Mouse (Mus musculus) embryonic facial prominence, embryonic 10.5 days (tissue): Measurements from ENCODE around the gene Tnrc6b. TPM values are rescaled to one million over a fixed set of nuclear protein-coding genes. Genes with fewer than 3 reads are reported as not detected.

ENCODE experiments used
- DNase-seq: peaks from one replicate; pipeline ENCODE4 v3.0.0-alpha.2; 2017; ENCODE audit warnings: low spot score
- H3K27ac ChIP-seq: fragments of 300-500 bp; sonication (generic); replicated peaks from 2 replicates; pipeline ENCODE4 v1.5.1; 2016; ENCODE audit warnings: mild to moderate bottlenecking
- H3K27me3 ChIP-seq: fragments of 300-500 bp; sonication (generic); replicated peaks from 2 replicates; pipeline ENCODE4 v1.6.1; 2016; ENCODE audit warnings: low read depth, mild to moderate bottlenecking; ENCODE audit not compliant: poor library complexity, severe bottlenecking
- H3K36me3 ChIP-seq: fragments of 300-500 bp; sonication (generic); replicated peaks from 2 replicates; pipeline ENCODE4 v1.6.1; 2016; ENCODE audit warnings: mild to moderate bottlenecking, moderate library complexity
- H3K4me1 ChIP-seq: fragments of 300-500 bp; sonication (generic); 2 replicates; pipeline ENCODE4 v1.6.1; 2016
- H3K4me3 ChIP-seq: fragments of 300-500 bp; sonication (generic); 2 replicates; pipeline ENCODE4 v1.5.1; 2016; ENCODE audit warnings: mild to moderate bottlenecking, moderate library complexity
- H3K9me3 ChIP-seq: fragments of 300-500 bp; sonication (generic); 2 replicates; pipeline ENCODE4 v1.6.1; 2016; ENCODE audit warnings: mild to moderate bottlenecking
- whole genome bisulfite sequencing: fragments of 180-500 bp; shearing (Covaris S2); methylation state at CpG from one replicate; pipeline ENCODE4 v1.1.7; 2016; 5-methylcytosine and 5-hydroxymethylcytosine counted together
- polyA plus RNA-seq: library from polyadenylated mRNA; unstranded; fragments of >200 nt; fragmentation: Nextera tagmentation; extraction: Ambion mirVana; gene quantifications from 2 replicates; pipeline ENCODE4 v1.2.1, GENCODE M21; 2016

The Tnrc6b gene
- polyA plus RNA-seq, 1 experiment from 2014 or later = 46.9 TPM

- Histone ChIP-seq H3K4me3 (peak overlapping the region; percentile 48), H3K9me3 (no peaks in the 10 kb centered on the region), H3K27ac (peak overlapping the region; percentile 72; the same call in 1 of the 2 replicates), H3K27me3 (no peaks in the 10 kb centered on the region), H3K36me3 (no peaks in the 10 kb centered on the region), H3K4me1 (peaks cover 22% of the 10 kb centered on the region)
- WGBS = 31% methylated on average over 18 of the region's 18 CpGs
- peak; percentile 87 for DNase-seq
Measured at GRCm38 (mm10) chr15:80705828-80706549, 5.1 kb upstream of the Tnrc6b start.

- DNase-seq = no peak
- H3K27ac ChIP-seq = peak overlapping the region; percentile 72; the same call in 1 of the 2 replicates
- peaks cover 22% of the 10 kb centered on the region for H3K4me1 ChIP-seq
- WGBS = 31% methylated on average over 11 of the region's 11 CpGs
- no peaks in the 10 kb centered on the region for H3K27me3 ChIP-seq
- no peaks in the 10 kb centered on the region for H3K36me3 ChIP-seq
- no peaks in the 10 kb centered on the region for H3K9me3 ChIP-seq
- H3K4me3 ChIP-seq = peak overlapping the region; percentile 48
Measured at GRCm38 (mm10) chr15:80706596-80706995, 4.5 kb upstream of the Tnrc6b start.

- Histone ChIP-seq H3K27me3 (no peaks in the 10 kb centered on the region), H3K4me1 (peaks cover 27% of the 10 kb centered on the region), H3K4me3 (no peak overlapping the region), H3K9me3 (no peaks in the 10 kb centered on the region), H3K36me3 (no peaks in the 10 kb centered on the region), H3K27ac (no peak overlapping the region)
- WGBS = 86% methylated on average over 8 of the region's 8 CpGs
- no peak for DNase-seq
Measured at GRCm38 (mm10) chr15:80707088-80707487, 4.0 kb upstream of the Tnrc6b start.

- no peak for DNase-seq
- 67% methylated on average over 6 of the region's 6 CpGs for WGBS
- no peaks in the 10 kb centered on the region for H3K9me3 ChIP-seq
Measured at GRCm38 (mm10) chr15:80709593-80709992, 1.5 kb upstream of the Tnrc6b start.

GRCm38 (mm10) chr15:80710257-80710607 lies 881 bp upstream of the Tnrc6b start:
- Histone ChIP-seq H3K9me3 (no peaks in the 10 kb centered on the region), H3K27ac (peak overlapping the region; percentile 89), H3K36me3 (no peaks in the 10 kb centered on the region), H3K27me3 (no peaks in the 10 kb centered on the region), H3K4me1 (peaks cover 27% of the 10 kb centered on the region), H3K4me3 (peak overlapping the region; percentile 96)
- DNase-seq = no peak
- 15% methylated on average over 5 of the region's 5 CpGs for whole genome bisulfite sequencing

More at GRCm38 (mm10) chr15:80709593-80709992, 1.5 kb upstream of the Tnrc6b start:
- Histone ChIP-seq H3K27ac (no peak overlapping the region), H3K4me3 (no peak overlapping the region), H3K36me3 (no peaks in the 10 kb centered on the region), H3K4me1 (peaks cover 27% of the 10 kb centered on the region), H3K27me3 (no peaks in the 10 kb centered on the region)

DNA sequence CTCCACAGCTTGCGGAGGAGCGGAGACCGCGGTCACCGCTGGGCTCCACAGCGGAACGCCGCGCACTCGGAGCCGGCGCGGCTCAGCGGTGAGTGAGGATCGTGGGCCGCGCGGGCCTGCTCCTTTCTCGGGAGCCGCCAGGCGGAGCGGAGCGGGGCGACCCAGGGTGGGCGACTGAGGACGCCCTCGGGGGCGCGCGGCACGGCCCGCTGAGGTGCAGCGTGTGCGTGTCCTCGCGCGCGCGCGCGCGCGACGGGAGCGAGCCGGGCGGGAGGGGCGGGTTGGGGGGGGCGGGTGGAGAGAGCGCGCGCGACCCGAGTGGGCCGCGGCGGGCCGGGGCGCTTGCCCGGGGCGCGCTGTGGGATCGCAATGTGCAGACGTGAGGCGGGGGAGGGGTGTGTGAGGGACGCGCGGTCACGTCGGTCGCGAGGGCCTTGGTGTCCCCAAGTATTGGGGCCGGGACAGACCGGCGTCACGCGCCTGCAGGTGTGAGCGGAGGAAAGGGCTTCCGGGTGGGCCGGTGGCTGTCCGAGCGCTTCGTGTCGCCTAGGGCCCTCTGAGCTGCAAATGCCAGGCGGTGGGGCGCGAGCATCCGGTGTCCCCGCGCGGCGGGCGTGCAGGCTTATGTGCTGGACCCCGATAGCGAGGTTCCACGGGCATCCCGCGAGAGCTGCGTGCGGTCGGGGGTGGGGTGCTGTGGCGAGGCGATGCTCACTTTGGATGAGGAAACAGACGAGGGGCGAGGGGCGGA lies 463 bp downstream of the Tnrc6b start:
- DNase-seq = peak; percentile 73
- Histone ChIP-seq H3K4me1 (peaks cover 20% of the 10 kb centered on the region), H3K27me3 (no peaks in the 10 kb centered on the region), H3K4me3 (peak overlapping the region; percentile 96), H3K27ac (peak overlapping the region; percentile 89), H3K36me3 (no peaks in the 10 kb centered on the region), H3K9me3 (no peaks in the 10 kb centered on the region)
- under 1% methylated on average over 106 of the region's 106 CpGs for WGBS

GRCm38 (mm10) chr15:80714299-80714698 lies 3.2 kb downstream of the Tnrc6b start:
- 75% methylated on average over 4 of the region's 4 CpGs for WGBS
- no peaks in the 10 kb centered on the region for H3K27me3 ChIP-seq
- no peak for DNase-seq

DNA sequence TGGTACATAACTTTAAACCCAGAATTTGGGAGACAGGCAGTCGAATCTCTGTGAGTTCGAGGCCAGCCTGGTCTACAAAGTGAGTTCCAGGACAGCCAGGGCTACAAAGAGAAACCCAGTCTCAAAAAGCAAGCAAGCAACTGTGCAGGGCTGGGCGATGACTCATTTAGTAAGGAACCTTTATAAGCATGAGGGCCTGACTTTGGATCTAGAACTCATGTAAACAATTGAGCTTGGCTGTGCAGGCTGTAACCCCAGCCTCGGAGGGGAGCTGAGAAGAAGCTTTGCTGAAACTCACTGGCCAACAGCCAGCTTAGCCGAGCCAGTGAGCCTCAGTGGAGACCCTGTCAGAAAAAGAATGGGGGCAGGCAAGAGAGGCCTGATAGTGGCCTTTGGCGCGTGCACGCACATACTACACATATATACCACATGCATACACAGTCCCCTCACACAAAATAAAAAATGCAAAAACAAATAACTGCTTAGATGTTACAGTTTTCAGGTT lies 5.6 kb downstream of the Tnrc6b start:
- Histone ChIP-seq H3K27me3 (no peaks in the 10 kb centered on the region), H3K27ac (no peak overlapping the region), H3K36me3 (no peaks in the 10 kb centered on the region), H3K4me1 (peaks cover 9% of the 10 kb centered on the region), H3K4me3 (no peak overlapping the region), H3K9me3 (no peaks in the 10 kb centered on the region)
- 91% methylated on average over 8 of the region's 8 CpGs for whole genome bisulfite sequencing
- no peak for DNase-seq

More at GRCm38 (mm10) chr15:80714299-80714698, 3.2 kb downstream of the Tnrc6b start:
- no peaks in the 10 kb centered on the region for H3K9me3 ChIP-seq
- H3K36me3 ChIP-seq = no peaks in the 10 kb centered on the region
- H3K27ac ChIP-seq = no peak overlapping the region
- H3K4me3 ChIP-seq = no peak overlapping the region
- H3K4me1 ChIP-seq = peaks cover 14% of the 10 kb centered on the region

- H3K36me3 ChIP-seq = no peaks in the 10 kb centered on the region
- no peak for DNase-seq
- H3K9me3 ChIP-seq = no peaks in the 10 kb centered on the region
- H3K4me1 ChIP-seq = peaks cover 2% of the 10 kb centered on the region
- WGBS = 67% methylated on average over 1 of the region's 1 CpGs
- no peaks in the 10 kb centered on the region for H3K27me3 ChIP-seq
- H3K27ac ChIP-seq = no peak overlapping the region
- H3K4me3 ChIP-seq = no peak overlapping the region
Measured at GRCm38 (mm10) chr15:80717431-80717830, 6.3 kb downstream of the Tnrc6b start.

DNA sequence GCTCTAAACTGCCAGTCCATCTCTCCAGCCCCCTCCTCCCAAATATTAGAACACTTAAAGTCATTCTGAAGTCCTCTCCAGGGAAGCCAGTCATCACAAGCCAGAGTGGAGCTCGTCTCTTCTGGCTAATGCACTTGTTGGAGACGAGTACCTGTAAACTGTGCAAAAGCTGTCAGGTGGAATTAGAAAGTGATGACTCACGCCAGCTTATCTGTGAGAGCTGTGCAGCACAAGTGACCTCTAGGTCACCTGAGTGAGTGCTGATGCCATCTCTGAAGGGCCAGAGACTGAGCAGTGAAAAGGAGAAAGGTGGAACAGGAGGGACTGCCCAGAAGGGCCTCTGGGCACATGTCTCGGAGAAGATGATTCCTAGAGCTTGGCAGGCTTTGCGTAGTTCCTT lies 9.1 kb downstream of the Tnrc6b start:
- WGBS = 79% methylated on average over 5 of the region's 5 CpGs
- Histone ChIP-seq H3K9me3 (no peaks in the 10 kb centered on the region), H3K27me3 (no peaks in the 10 kb centered on the region), H3K4me3 (no peak overlapping the region), H3K4me1 (peaks cover 5% of the 10 kb centered on the region; the same call in 1 of the 2 replicates), H3K27ac (no peak overlapping the region), H3K36me3 (no peaks in the 10 kb centered on the region)
- no peak for DNase-seq

GRCm38 (mm10) chr15:80721861-80722260 lies 10.7 kb downstream of the Tnrc6b start:
- Histone ChIP-seq H3K27me3 (no peaks in the 10 kb centered on the region), H3K36me3 (no peaks in the 10 kb centered on the region), H3K4me3 (no peak overlapping the region), H3K9me3 (no peaks in the 10 kb centered on the region), H3K4me1 (peaks cover 5% of the 10 kb centered on the region; the same call in 1 of the 2 replicates), H3K27ac (no peak overlapping the region)
- WGBS = 83% methylated on average over 6 of the region's 6 CpGs
- no peak for DNase-seq

DNA sequence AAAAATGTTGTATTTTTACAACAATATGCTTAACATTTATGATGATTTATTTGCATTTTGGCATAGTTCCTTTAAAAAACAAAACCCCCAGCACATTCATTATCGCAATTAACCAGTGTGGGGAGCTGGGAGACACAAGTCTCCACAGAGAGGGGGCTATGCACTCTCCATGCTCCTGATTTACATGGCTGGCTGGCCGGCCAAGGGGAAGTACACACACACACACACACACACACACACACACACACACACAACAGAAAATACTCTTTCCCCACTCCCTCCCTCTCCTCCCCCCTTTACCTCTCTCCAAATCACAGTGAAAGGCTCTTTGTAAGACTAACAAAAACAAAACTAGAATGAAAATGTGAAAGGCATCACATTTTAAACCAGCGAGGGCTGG lies 11.3 kb downstream of the Tnrc6b start:
- WGBS = 58% methylated on average over 3 of the region's 3 CpGs
- peaks cover 5% of the 10 kb centered on the region; the same call in 1 of the 2 replicates for H3K4me1 ChIP-seq
- H3K9me3 ChIP-seq = no peaks in the 10 kb centered on the region
- no peak overlapping the region for H3K27ac ChIP-seq
- H3K27me3 ChIP-seq = no peaks in the 10 kb centered on the region
- H3K36me3 ChIP-seq = no peaks in the 10 kb centered on the region
- DNase-seq = no peak
- no peak overlapping the region for H3K4me3 ChIP-seq
